Mouse (Mus musculus) forebrain, embryonic 16.5 days (tissue): Measurements from ENCODE around the gene Grn. TPM values are rescaled to one million over a fixed set of nuclear protein-coding genes. Genes with fewer than 3 reads are reported as not detected.
A peak's percentile ranks its signal among the peaks of the same experiment; 100 is the strongest.

ENCODE experiments used
- ATAC-seq: fragments of 200-750 bp; cut with Nextera tagmentation; 2 replicates; pipeline ENCODE4 v1.8.0; 2017; ENCODE audit warnings: mild to moderate bottlenecking, moderate library complexity
- H3K27ac ChIP-seq: fragments of 300-500 bp; sonication (generic); 2 replicates; pipeline ENCODE4 v1.5.1; 2014; ENCODE audit warnings: low read length, control low read depth
- H3K27me3 ChIP-seq: fragments of 300-500 bp; sonication (generic); replicated peaks from 2 replicates; pipeline ENCODE4 v1.6.1; 2014; ENCODE audit warnings: low read length; ENCODE audit not compliant: control insufficient read depth, insufficient read depth
- H3K36me3 ChIP-seq: fragments of 300-500 bp; sonication (generic); 2 replicates; pipeline ENCODE4 v1.6.1; 2014; ENCODE audit not compliant: control insufficient read depth, insufficient read depth
- H3K4me1 ChIP-seq: fragments of 300-500 bp; sonication (generic); replicated peaks from 2 replicates; pipeline ENCODE4 v1.6.1; 2014; ENCODE audit warnings: low read length; ENCODE audit not compliant: control insufficient read depth, insufficient read depth
- H3K4me2 ChIP-seq: fragments of 300-500 bp; sonication (generic); 2 replicates; pipeline ENCODE4 v1.6.1; 2014; ENCODE audit warnings: mild to moderate bottlenecking, low read length, control low read depth
- H3K4me3 ChIP-seq: fragments of 300-500 bp; sonication (generic); replicated peaks from 2 replicates; pipeline ENCODE4 v1.5.1; 2014; ENCODE audit warnings: mild to moderate bottlenecking, low read length, control low read depth
- H3K9ac ChIP-seq: fragments of 300-500 bp; sonication (generic); replicated peaks from 2 replicates; pipeline ENCODE4 v1.6.1; 2014; ENCODE audit warnings: low read depth, low read length, control low read depth
- H3K9me3 ChIP-seq: fragments of 300-500 bp; sonication (generic); 2 replicates; pipeline ENCODE4 v1.6.1; 2016; ENCODE audit warnings: low read length; ENCODE audit not compliant: control insufficient read depth
- WGBS: fragments of 180-500 bp; shearing (Covaris S2); extraction: QIAGEN DNeasy Blood & Tissue Kit; methylation state at CpG from one replicate; pipeline ENCODE4 v1.1.7; 2014; 5-methylcytosine and 5-hydroxymethylcytosine counted together
- polyA plus RNA-seq: library from polyadenylated mRNA; unstranded; fragments of >200 nt; fragmentation: Nextera tagmentation; extraction: Ambion mirVana; gene quantifications from 2 replicates; pipeline ENCODE4 v1.2.1, GENCODE M21; 2015

The Grn gene
- polyA plus RNA-seq, 1 experiment from 2014 or later = 68.0 TPM

DNA sequence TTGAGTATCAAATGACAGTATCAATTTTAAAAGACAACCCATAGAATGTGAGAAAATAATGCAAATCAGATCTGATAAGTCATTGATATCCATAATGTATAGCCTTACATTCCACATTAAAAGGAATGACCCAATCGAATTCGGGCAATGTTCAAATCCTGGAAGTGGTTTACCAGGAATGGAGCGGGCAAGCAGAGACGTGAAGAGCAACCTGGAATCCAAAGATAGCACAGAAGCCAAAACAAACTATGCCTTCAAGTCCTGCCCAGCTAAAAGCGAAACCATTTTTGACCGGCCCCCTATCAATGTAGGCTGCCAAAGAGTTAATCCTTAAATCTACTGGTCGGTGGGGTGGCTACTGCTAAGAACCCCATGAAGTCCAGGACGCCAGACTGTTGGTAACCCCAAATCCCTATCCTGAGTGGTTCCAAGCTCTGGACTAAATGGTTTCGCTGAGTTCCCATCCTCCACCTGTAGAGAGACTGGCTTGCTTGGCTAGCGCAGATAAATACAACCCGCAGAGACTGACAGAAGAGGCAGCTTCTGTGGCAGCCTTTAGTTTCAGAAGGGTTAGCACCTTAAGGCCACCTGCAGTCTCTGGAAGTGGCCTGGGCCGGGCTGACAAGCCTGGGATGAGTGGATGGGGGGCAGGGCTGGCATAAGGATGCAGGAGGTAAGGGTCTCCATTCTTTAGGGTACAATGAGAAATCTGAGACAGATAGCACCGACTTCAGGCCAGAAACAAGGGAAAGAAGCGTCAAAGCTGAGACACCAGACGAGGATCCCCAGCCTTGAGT is 37.5 kb upstream of the Grn start:
- peaks cover 39% of the 10 kb centered on the region for H3K4me1 ChIP-seq
- 20% methylated on average over 15 of the region's 15 CpGs for WGBS
- ATAC-seq = peak; percentile 21
- no peaks in the 10 kb centered on the region for H3K27me3 ChIP-seq
- peak overlapping the region; percentile 97 for H3K27ac ChIP-seq
- no peaks in the 10 kb centered on the region for H3K36me3 ChIP-seq
- peak overlapping the region; percentile 63 for H3K9ac ChIP-seq
- peak overlapping the region; percentile 76 for H3K4me2 ChIP-seq
- peak overlapping the region; percentile 92 for H3K4me3 ChIP-seq
- H3K9me3 ChIP-seq = no peaks in the 10 kb centered on the region

GRCm38 (mm10) chr11:102393238-102393634 is 36.9 kb upstream of the Grn start, which contains the start of gene Rundc3a:
Gene Rundc3a, plus strand, starts transcription at chr11:102393403.
- H3K4me1 ChIP-seq = peaks cover 41% of the 10 kb centered on the region
- H3K9me3 ChIP-seq = no peaks in the 10 kb centered on the region
- H3K4me2 ChIP-seq = peak within 1 kb of the TSS; percentile 76
- peak within 1 kb of the TSS; percentile 95 for H3K9ac ChIP-seq
- 0% methylated on average over 27 of the region's 34 CpGs for WGBS
- no peaks in the 10 kb centered on the region for H3K36me3 ChIP-seq
- H3K4me3 ChIP-seq = peak within 1 kb of the TSS; percentile 92
- peak; percentile 96 for ATAC-seq
- no peaks in the 10 kb centered on the region for H3K27me3 ChIP-seq
- H3K27ac ChIP-seq = peak within 1 kb of the TSS; percentile 97

GRCm38 (mm10) chr11:102393719-102394420 is 36.2 kb upstream of the Grn start:
- Histone ChIP-seq H3K36me3 (no peaks in the 10 kb centered on the region), H3K4me2 (peak overlapping the region; percentile 76), H3K9ac (peak overlapping the region; percentile 95), H3K27ac (peak overlapping the region; percentile 97), H3K4me1 (peaks cover 47% of the 10 kb centered on the region), H3K27me3 (no peaks in the 10 kb centered on the region), H3K9me3 (no peaks in the 10 kb centered on the region), H3K4me3 (peak overlapping the region; percentile 92)
- WGBS = 3% methylated on average over 17 of the region's 17 CpGs
- peak; percentile 51 for ATAC-seq

DNA sequence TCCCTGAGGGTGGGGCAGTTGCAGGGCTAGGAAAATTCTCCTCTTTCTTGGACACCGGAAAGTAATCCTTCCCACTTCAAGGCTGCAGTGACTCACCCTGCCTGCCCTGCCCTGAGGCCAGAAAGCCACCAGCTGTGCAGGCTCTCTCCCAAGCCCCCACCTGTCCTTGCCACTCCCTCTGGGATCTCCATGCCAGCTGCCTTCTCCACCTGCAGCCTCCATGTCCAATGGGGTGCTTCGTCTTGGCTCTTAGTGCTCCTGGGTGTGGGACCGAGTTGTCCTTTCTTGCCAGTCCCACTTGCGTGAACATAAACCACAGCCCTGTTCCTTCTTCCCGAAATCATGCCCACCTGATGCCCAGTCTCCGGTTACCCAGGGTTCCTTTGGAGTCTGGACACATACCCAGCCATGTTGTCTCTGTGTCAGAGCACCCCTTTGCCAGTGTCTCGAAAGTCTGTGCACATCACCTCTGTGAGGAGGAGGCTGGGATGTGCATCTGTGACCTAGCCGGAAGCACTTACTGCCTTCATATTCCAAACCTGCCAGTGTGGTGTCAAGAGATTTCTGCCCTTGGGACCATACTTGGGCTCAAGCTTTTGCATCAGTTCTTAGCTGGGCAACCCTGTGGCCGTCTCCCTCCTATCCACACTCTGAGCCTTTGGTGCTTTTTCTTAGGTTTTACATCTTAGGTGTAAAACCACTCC is 35.5 kb upstream of the Grn start:
- Histone ChIP-seq H3K36me3 (peaks cover 3% of the 10 kb centered on the region; the same call in 1 of the 2 replicates), H3K4me3 (peak overlapping the region; percentile 92), H3K27ac (peak overlapping the region; percentile 97), H3K9me3 (no peaks in the 10 kb centered on the region), H3K4me1 (peaks cover 47% of the 10 kb centered on the region), H3K27me3 (no peaks in the 10 kb centered on the region; the same call in 1 of the 2 replicates), H3K9ac (peak overlapping the region; percentile 95), H3K4me2 (peak overlapping the region; percentile 76)
- ATAC-seq = no peak
- whole genome bisulfite sequencing = 73% methylated on average over 9 of the region's 9 CpGs

DNA sequence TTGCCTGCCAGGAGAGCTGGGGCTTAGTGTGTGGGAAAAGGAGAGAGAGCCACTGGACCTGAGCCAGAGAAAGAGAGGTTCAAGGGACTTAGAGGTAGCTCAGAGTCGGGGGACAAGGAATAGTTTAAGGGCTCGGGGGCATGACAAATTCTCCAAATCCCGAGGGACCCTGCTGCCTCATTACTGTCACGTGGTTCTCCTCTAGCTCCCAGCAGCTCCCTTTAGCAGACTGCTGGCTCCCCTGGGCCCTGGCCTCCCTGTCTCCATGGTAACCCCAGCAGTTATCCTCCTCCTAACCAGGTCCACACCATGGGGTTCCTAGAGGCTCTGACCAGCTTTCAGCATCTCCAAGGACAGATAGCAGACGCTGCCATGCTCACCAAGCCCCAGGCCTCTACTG is 34.9 kb upstream of the Grn start:
- Histone ChIP-seq H3K4me2 (peak overlapping the region; percentile 76), H3K36me3 (peaks cover 3% of the 10 kb centered on the region; the same call in 1 of the 2 replicates), H3K4me3 (peak overlapping the region; percentile 92), H3K4me1 (peaks cover 49% of the 10 kb centered on the region), H3K9ac (peak overlapping the region; percentile 46), H3K27me3 (no peaks in the 10 kb centered on the region; the same call in 1 of the 2 replicates), H3K27ac (peak overlapping the region; percentile 47; the same call in 1 of the 2 replicates), H3K9me3 (no peaks in the 10 kb centered on the region)
- 3% methylated on average over 5 of the region's 5 CpGs for WGBS
- ATAC-seq = no peak

DNA sequence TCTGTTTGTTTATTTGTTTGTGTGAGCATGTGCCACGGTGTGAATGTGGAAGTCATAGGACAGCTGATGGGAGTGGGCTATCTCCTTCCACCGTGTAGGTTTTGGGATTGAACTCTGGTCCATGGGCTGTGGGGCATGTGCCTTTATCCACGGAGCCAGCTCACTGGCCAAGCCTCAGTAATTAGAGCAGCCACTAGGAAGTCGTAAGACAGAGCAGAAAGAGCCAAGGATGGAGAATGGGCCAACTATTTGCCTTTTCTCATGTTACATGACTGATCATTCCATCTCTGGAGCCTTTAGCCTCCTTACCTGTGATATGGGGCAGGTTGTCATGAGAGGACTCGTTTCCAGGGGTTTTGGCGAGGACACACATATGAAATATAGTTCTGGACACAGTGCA is 33.9 kb upstream of the Grn start:
- Histone ChIP-seq H3K4me3 (no peak overlapping the region), H3K4me1 (peaks cover 49% of the 10 kb centered on the region), H3K27me3 (no peaks in the 10 kb centered on the region; the same call in 1 of the 2 replicates), H3K27ac (no peak overlapping the region), H3K36me3 (peaks cover 5% of the 10 kb centered on the region; the same call in 1 of the 2 replicates), H3K4me2 (peak overlapping the region; percentile 76), H3K9me3 (no peaks in the 10 kb centered on the region), H3K9ac (no peak overlapping the region)
- no peak for ATAC-seq
- 60% methylated on average over 6 of the region's 6 CpGs for WGBS

- Histone ChIP-seq H3K27me3 (no peaks in the 10 kb centered on the region; the same call in 1 of the 2 replicates), H3K4me2 (peak overlapping the region; percentile 76), H3K4me1 (peaks cover 49% of the 10 kb centered on the region), H3K27ac (no peak overlapping the region), H3K4me3 (no peak overlapping the region), H3K9ac (no peak overlapping the region), H3K9me3 (no peaks in the 10 kb centered on the region), H3K36me3 (peaks cover 5% of the 10 kb centered on the region; the same call in 1 of the 2 replicates)
- WGBS = 80% methylated on average over 7 of the region's 7 CpGs
- ATAC-seq = no peak
Observed at GRCm38 (mm10) chr11:102396671-102397141, 33.4 kb upstream of the Grn start.

DNA sequence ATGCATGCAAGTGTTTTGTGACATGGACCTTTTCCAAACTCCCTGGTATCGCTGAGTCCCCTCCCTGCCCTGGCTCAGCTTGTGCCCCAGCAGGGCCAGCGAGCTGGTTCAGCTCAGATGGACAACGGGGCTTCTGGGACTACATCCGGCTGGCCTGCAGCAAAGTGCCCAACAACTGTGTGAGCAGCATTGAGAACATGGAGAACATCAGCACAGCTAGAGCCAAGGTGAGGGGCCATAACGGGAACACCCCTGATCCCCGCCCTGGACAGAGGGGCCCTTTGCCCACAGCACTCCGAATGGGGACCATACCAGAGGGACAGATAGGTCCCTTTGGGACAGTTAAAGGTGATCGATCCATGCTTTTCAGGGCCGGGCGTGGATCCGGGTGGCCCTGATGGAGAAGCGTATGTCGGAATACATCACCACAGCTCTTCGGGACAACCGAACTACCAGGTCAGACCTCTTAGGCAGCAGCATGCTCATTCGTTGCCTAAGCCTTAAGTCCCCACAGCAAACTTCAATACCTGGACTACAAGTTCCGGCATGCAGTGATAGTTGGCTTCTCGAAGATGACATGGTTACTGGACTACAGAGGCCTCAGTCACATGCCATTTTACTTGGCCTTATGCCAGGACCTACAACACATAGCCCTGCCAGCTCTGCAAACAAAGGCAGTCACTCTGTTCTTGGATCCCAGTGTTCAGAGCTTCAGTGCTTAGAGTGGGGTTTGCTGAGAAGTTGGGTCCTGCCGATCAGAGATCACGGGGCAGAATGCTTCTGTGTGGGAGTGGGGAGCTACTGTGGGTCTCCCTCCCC is 31.9 kb upstream of the Grn start:
- no peak overlapping the region for H3K27ac ChIP-seq
- 77% methylated on average over 20 of the region's 20 CpGs for WGBS
- H3K4me3 ChIP-seq = no peak overlapping the region
- H3K4me1 ChIP-seq = peaks cover 43% of the 10 kb centered on the region
- H3K9ac ChIP-seq = no peak overlapping the region
- ATAC-seq = no peak
- no peaks in the 10 kb centered on the region; the same call in 1 of the 2 replicates for H3K27me3 ChIP-seq
- H3K36me3 ChIP-seq = peaks cover 15% of the 10 kb centered on the region
- H3K4me2 ChIP-seq = no peak overlapping the region
- no peaks in the 10 kb centered on the region for H3K9me3 ChIP-seq
